Mouse (Mus musculus) midbrain, embryonic 16.5 days (tissue): Measurements from ENCODE around the gene Hivep3. TPM values are rescaled to one million over a fixed set of nuclear protein-coding genes. Genes with fewer than 3 reads are reported as not detected.

ENCODE experiments used
- ATAC-seq: fragments of 200-750 bp; cut with Nextera tagmentation; 2 replicates; pipeline ENCODE4 v1.8.0; 2017; ENCODE audit warnings: moderate TSS enrichment
- H3K27ac ChIP-seq: fragments of 300-500 bp; sonication (generic); 2 replicates; pipeline ENCODE4 v1.5.1; 2014; ENCODE audit warnings: mild to moderate bottlenecking, low read length, mixed read lengths
- H3K27me3 ChIP-seq: fragments of 300-500 bp; sonication (generic); 2 replicates; pipeline ENCODE4 v1.6.1; 2014; ENCODE audit warnings: low read depth, low read length, mixed read lengths; ENCODE audit not compliant: control insufficient read depth, insufficient read depth
- H3K36me3 ChIP-seq: fragments of 300-500 bp; sonication (generic); 2 replicates; pipeline ENCODE4 v1.6.1; 2014; ENCODE audit warnings: mild to moderate bottlenecking, low read length, moderate library complexity, mixed read lengths; ENCODE audit not compliant: control insufficient read depth, insufficient read depth
- H3K4me1 ChIP-seq: fragments of 300-500 bp; sonication (generic); 2 replicates; pipeline ENCODE4 v1.6.1; 2014; ENCODE audit warnings: mild to moderate bottlenecking, low read length, mixed read lengths; ENCODE audit not compliant: control insufficient read depth, insufficient read depth
- H3K4me2 ChIP-seq: fragments of 300-500 bp; sonication (generic); 2 replicates; pipeline ENCODE4 v1.6.1; 2014; ENCODE audit warnings: mild to moderate bottlenecking, low read length, mixed read lengths
- H3K4me3 ChIP-seq: fragments of 300-500 bp; sonication (generic); 2 replicates; pipeline ENCODE4 v1.5.1; 2014; ENCODE audit warnings: low read depth, mild to moderate bottlenecking, low read length, moderate library complexity, mixed read lengths
- H3K9ac ChIP-seq: fragments of 300-500 bp; sonication (generic); 2 replicates; pipeline ENCODE4 v1.6.1; 2014; ENCODE audit warnings: low read depth, low read length, mixed read lengths
- H3K9me3 ChIP-seq: fragments of 300-500 bp; sonication (generic); replicated peaks from 2 replicates; pipeline ENCODE4 v1.6.1; 2014; ENCODE audit warnings: mild to moderate bottlenecking, low read length, mixed read lengths; ENCODE audit not compliant: control insufficient read depth, poor library complexity, severe bottlenecking
- WGBS: fragments of 180-500 bp; shearing (Covaris S2); extraction: QIAGEN DNeasy Blood & Tissue Kit; methylation state at CpG from one replicate; pipeline ENCODE4 v1.1.7; 2014; 5-methylcytosine and 5-hydroxymethylcytosine counted together
- polyA plus RNA-seq: library from polyadenylated mRNA; unstranded; fragments of >200 nt; fragmentation: Nextera tagmentation; extraction: Ambion mirVana; gene quantifications from 2 replicates; pipeline ENCODE4 v1.2.1, GENCODE M21; 2015

Gene Hivep3
- polyA plus RNA-seq, 1 experiment from 2014 or later, result 20.2 TPM

GRCm38 (mm10) chr4:119961164-119961563 is 227.6 kb downstream of the Hivep3 start:
- no peak for ATAC-seq
- WGBS, result 86% methylated on average over 5 of the region's 5 CpGs
- no peak overlapping the region for H3K27ac ChIP-seq
- no peaks in the 10 kb centered on the region; the same call in 1 of the 2 replicates for H3K4me1 ChIP-seq
- H3K27me3 ChIP-seq, result no peaks in the 10 kb centered on the region
- no peaks in the 10 kb centered on the region for H3K9me3 ChIP-seq
- no peak overlapping the region for H3K4me3 ChIP-seq
- H3K9ac ChIP-seq, result no peak overlapping the region
- no peak overlapping the region for H3K4me2 ChIP-seq
- no peaks in the 10 kb centered on the region for H3K36me3 ChIP-seq

- no peak overlapping the region for H3K4me2 ChIP-seq
- no peaks in the 10 kb centered on the region; the same call in 1 of the 2 replicates for H3K4me1 ChIP-seq
- WGBS, result 82% methylated on average over 5 of the region's 5 CpGs
- no peaks in the 10 kb centered on the region for H3K36me3 ChIP-seq
- H3K27me3 ChIP-seq, result no peaks in the 10 kb centered on the region
- no peak overlapping the region for H3K4me3 ChIP-seq
- no peaks in the 10 kb centered on the region for H3K9me3 ChIP-seq
- no peak for ATAC-seq
- H3K27ac ChIP-seq, result no peak overlapping the region
- H3K9ac ChIP-seq, result no peak overlapping the region
Observed at GRCm38 (mm10) chr4:119962066-119962465, 228.5 kb downstream of the Hivep3 start.

- no peaks in the 10 kb centered on the region for H3K36me3 ChIP-seq
- WGBS, result 69% methylated on average over 20 of the region's 20 CpGs
- H3K4me2 ChIP-seq, result no peak overlapping the region
- no peaks in the 10 kb centered on the region for H3K27me3 ChIP-seq
- no peak overlapping the region for H3K27ac ChIP-seq
- no peak overlapping the region for H3K9ac ChIP-seq
- H3K9me3 ChIP-seq, result no peaks in the 10 kb centered on the region
- peaks cover 19% of the 10 kb centered on the region for H3K4me1 ChIP-seq
- no peak for ATAC-seq
- no peak overlapping the region for H3K4me3 ChIP-seq
Observed at GRCm38 (mm10) chr4:119966105-119967072, 232.8 kb downstream of the Hivep3 start.

GRCm38 (mm10) chr4:119967073-119967608 is 233.6 kb downstream of the Hivep3 start:
- WGBS, result 56% methylated on average over 5 of the region's 5 CpGs
- no peak for ATAC-seq
- Histone ChIP-seq H3K27ac (no peak overlapping the region), H3K9ac (no peak overlapping the region), H3K9me3 (no peaks in the 10 kb centered on the region), H3K4me1 (peaks cover 19% of the 10 kb centered on the region), H3K4me3 (no peak overlapping the region), H3K4me2 (no peak overlapping the region), H3K27me3 (no peaks in the 10 kb centered on the region), H3K36me3 (no peaks in the 10 kb centered on the region)

- Histone ChIP-seq H3K4me1 (peaks cover 19% of the 10 kb centered on the region), H3K27me3 (no peaks in the 10 kb centered on the region), H3K9me3 (no peaks in the 10 kb centered on the region), H3K36me3 (no peaks in the 10 kb centered on the region), H3K4me2 (no peak overlapping the region), H3K27ac (no peak overlapping the region), H3K4me3 (no peak overlapping the region), H3K9ac (no peak overlapping the region)
- 66% methylated on average over 2 of the region's 2 CpGs for WGBS
- ATAC-seq, result no peak
Observed at GRCm38 (mm10) chr4:119967636-119968035, 234.1 kb downstream of the Hivep3 start.

- Histone ChIP-seq H3K9me3 (no peaks in the 10 kb centered on the region), H3K4me2 (no peak overlapping the region), H3K27ac (peak overlapping the region; percentile 5; the same call in 1 of the 2 replicates), H3K9ac (no peak overlapping the region), H3K36me3 (no peaks in the 10 kb centered on the region), H3K4me3 (no peak overlapping the region), H3K27me3 (no peaks in the 10 kb centered on the region), H3K4me1 (peaks cover 19% of the 10 kb centered on the region)
- 41% methylated on average over 4 of the region's 4 CpGs for WGBS
- ATAC-seq, result no peak
Observed at GRCm38 (mm10) chr4:119968071-119968470, 234.5 kb downstream of the Hivep3 start.

GRCm38 (mm10) chr4:119968887-119969286 is 235.3 kb downstream of the Hivep3 start:
- no peaks in the 10 kb centered on the region for H3K27me3 ChIP-seq
- H3K4me1 ChIP-seq, result peaks cover 19% of the 10 kb centered on the region
- no peak overlapping the region for H3K4me3 ChIP-seq
- H3K9ac ChIP-seq, result no peak overlapping the region
- H3K9me3 ChIP-seq, result no peaks in the 10 kb centered on the region
- 90% methylated on average over 2 of the region's 2 CpGs for WGBS
- no peak for ATAC-seq
- no peaks in the 10 kb centered on the region for H3K36me3 ChIP-seq
- no peak overlapping the region for H3K4me2 ChIP-seq
- no peak overlapping the region for H3K27ac ChIP-seq

GRCm38 (mm10) chr4:119970166-119970565 is 236.6 kb downstream of the Hivep3 start:
- peaks cover 19% of the 10 kb centered on the region for H3K4me1 ChIP-seq

GRCm38 (mm10) chr4:119972375-119972774 is 238.8 kb downstream of the Hivep3 start:
- ATAC-seq, result no peak
- no peaks in the 10 kb centered on the region for H3K36me3 ChIP-seq
- H3K27me3 ChIP-seq, result no peaks in the 10 kb centered on the region
- 67% methylated on average over 6 of the region's 6 CpGs for WGBS
- H3K4me1 ChIP-seq, result peaks cover 19% of the 10 kb centered on the region
- no peak overlapping the region for H3K4me2 ChIP-seq
- H3K9me3 ChIP-seq, result no peaks in the 10 kb centered on the region
- no peak overlapping the region for H3K4me3 ChIP-seq
- no peak overlapping the region for H3K9ac ChIP-seq
- no peak overlapping the region for H3K27ac ChIP-seq

More at GRCm38 (mm10) chr4:119970166-119970565, 236.6 kb downstream of the Hivep3 start:
- 32% methylated on average over 9 of the region's 9 CpGs for WGBS
- ATAC-seq, result peak; percentile 36; the same call in 1 of the 2 replicates
- Histone ChIP-seq H3K9me3 (no peaks in the 10 kb centered on the region), H3K9ac (peak overlapping the region; percentile 7; the same call in 1 of the 2 replicates), H3K4me3 (no peak overlapping the region), H3K27me3 (no peaks in the 10 kb centered on the region), H3K27ac (peak overlapping the region; percentile 69), H3K36me3 (no peaks in the 10 kb centered on the region), H3K4me2 (no peak overlapping the region)
